ENCODE assay signal across 9 mouse cellular contexts in genomic region chr7:89843533-89843932, GRCm38 (mm10). TPM values are rescaled to one million over a fixed set of nuclear protein-coding genes. Genes with fewer than 3 reads are reported as not detected.
A peak's percentile ranks its signal among the peaks of the same experiment; 100 is the strongest.
DNase-seq lines count a peak whose midpoint lies in the region; ATAC-seq and TF ChIP-seq lines count a peak whose summit lies in the region.
"Had no signal": no experiment of that assay in that cellular context is flagged by ENCODE, and none has a peak within 500 bp of the region (broad histone marks: within the 10 kb centered on the region; RNA-seq: fewer than 3 reads in every experiment).

No protein-coding gene starts in this region.

- H3K9ac ChIP-seq in hindbrain, postnatal 0 days (replicated peaks; ENCODE audit: low read length), result no peak overlapping the region
- no peak overlapping the region for H3K9ac ChIP-seq in hindbrain, embryonic 12.5 days
- no peak overlapping the region for H3K9ac ChIP-seq in neural tube, embryonic 15.5 days (replicated peaks)
- H3K9ac ChIP-seq: limb, embryonic 15.5 days had no signal

- DNase-seq in hindbrain, postnatal 0 days (ENCODE audit: low spot score), result peak; percentile 30
- peak; percentile 55 for DNase-seq in urinary bladder, postnatal 14 days (ENCODE audit: low spot score)
- no peak for DNase-seq in urinary bladder, adult 2 months (ENCODE audit: low spot score)
- DNase-seq in brain, adult 2 months (ENCODE audit: low read depth, low spot score), result peak; percentile 30
- DNase-seq in lung, postnatal 25 days (ENCODE audit: low spot score), result peak; percentile 26
- no peak for DNase-seq in gastrocnemius, adult 8-10 months (ENCODE audit: low spot score in 2 of 2)

- no peaks in the 10 kb centered on the region for H3K9me3 ChIP-seq in hindbrain, postnatal 0 days (ENCODE audit: low read length)
- H3K9me3 ChIP-seq in hindbrain, embryonic 12.5 days (replicated peaks), result no peaks in the 10 kb centered on the region
- H3K9me3 ChIP-seq in neural tube, embryonic 15.5 days (replicated peaks), result no peaks in the 10 kb centered on the region
- H3K9me3 ChIP-seq: limb, embryonic 15.5 days had no signal

- H3K27ac ChIP-seq in hindbrain, postnatal 0 days, result no peak overlapping the region
- H3K27ac ChIP-seq in hindbrain, embryonic 12.5 days, result no peak overlapping the region
- H3K27ac ChIP-seq in neural tube, embryonic 15.5 days (replicated peaks), result no peak overlapping the region
- H3K27ac ChIP-seq: limb, embryonic 15.5 days had no signal

- H3K4me2 ChIP-seq in hindbrain, postnatal 0 days (ENCODE audit: low read depth, low read length), result no peak overlapping the region
- no peak overlapping the region for H3K4me2 ChIP-seq in hindbrain, embryonic 12.5 days (replicated peaks)
- no peak overlapping the region for H3K4me2 ChIP-seq in neural tube, embryonic 15.5 days
- H3K4me2 ChIP-seq: limb, embryonic 15.5 days had no signal

- peak; percentile 73 for TF ChIP-seq CTCF in hindbrain, postnatal 0 days (IDR thresholded peaks at IDR 0.05; ENCODE audit: low read depth)

- H3K36me3 ChIP-seq in hindbrain, postnatal 0 days (ENCODE audit: insufficient read depth, low read length), result no peaks in the 10 kb centered on the region
- H3K36me3 ChIP-seq in hindbrain, embryonic 12.5 days, result no peaks in the 10 kb centered on the region
- no peaks in the 10 kb centered on the region for H3K36me3 ChIP-seq in neural tube, embryonic 15.5 days
- H3K36me3 ChIP-seq: limb, embryonic 15.5 days had no signal

- 30% methylated on average over 6 of the region's 6 CpGs for WGBS in hindbrain, postnatal 0 days
- WGBS in hindbrain, embryonic 12.5 days, result 37% methylated on average over 6 of the region's 6 CpGs
- 34% methylated on average over 6 of the region's 6 CpGs for WGBS in neural tube, embryonic 15.5 days

- ATAC-seq in hindbrain, postnatal 0 days, result no peak
- no peak for ATAC-seq in hindbrain, embryonic 12.5 days (ENCODE audit: low FRiP score)
- ATAC-seq in neural tube, embryonic 15.5 days (ENCODE audit: low FRiP score), result no peak

- H3K27me3 ChIP-seq in hindbrain, postnatal 0 days (ENCODE audit: insufficient read depth, low read length), result no peaks in the 10 kb centered on the region
- H3K27me3 ChIP-seq in hindbrain, embryonic 12.5 days, result no peaks in the 10 kb centered on the region
- no peaks in the 10 kb centered on the region for H3K27me3 ChIP-seq in neural tube, embryonic 15.5 days (replicated peaks)
- H3K27me3 ChIP-seq: limb, embryonic 15.5 days had no signal

- H3K4me1 ChIP-seq in hindbrain, postnatal 0 days (ENCODE audit: insufficient read depth, low read length), result no peaks in the 10 kb centered on the region
- no peaks in the 10 kb centered on the region for H3K4me1 ChIP-seq in hindbrain, embryonic 12.5 days
- no peaks in the 10 kb centered on the region for H3K4me1 ChIP-seq in neural tube, embryonic 15.5 days

- no peak overlapping the region for H3K4me3 ChIP-seq in hindbrain, postnatal 0 days (ENCODE audit: low read length)
- H3K4me3 ChIP-seq in hindbrain, embryonic 12.5 days, result no peak overlapping the region
- no peak overlapping the region for H3K4me3 ChIP-seq in neural tube, embryonic 15.5 days (replicated peaks)
- H3K4me3 ChIP-seq: limb, embryonic 15.5 days had no signal

RNA-seq across cellular contexts. Expression of gene Ccdc81, which starts 59.9 kb away (rescaled TPM):
- 0.42 and 1.1 TPM in 2 replicates for total RNA-seq in hindbrain, postnatal 0 days (2014; rRNA removed)
- polyA plus RNA-seq in hindbrain, postnatal 0 days (2015; fragmentation: Nextera tagmentation; extraction: Ambion mirVana), result 0.71 and 0.76 TPM in 2 replicates
- 0.61 and 0.68 TPM in 2 replicates for polyA plus RNA-seq in hindbrain, embryonic 12.5 days (2016; fragmentation: Nextera tagmentation; extraction: Ambion mirVana)
- 0.04 and 0.12 TPM in 2 replicates for polyA plus RNA-seq in urinary bladder, adult 2 months (2012; rRNA removed)
- not detected for total RNA-seq in gastrocnemius, adult 8-10 months (2022)
- polyA plus RNA-seq in neural tube, embryonic 15.5 days (2015; fragmentation: Nextera tagmentation; extraction: Ambion mirVana), result 0.50 and 0.69 TPM in 2 replicates

Comparison
In these comparisons a context has a peak if more than half of its experiments do, and no peak if none do; other contexts are left out.
1. DNase-seq: peak in hindbrain, postnatal 0 days (single experiment), urinary bladder, postnatal 14 days (single experiment), brain, adult 2 months (single experiment) and lung, postnatal 25 days (single experiment); none in urinary bladder, adult 2 months (single experiment) and gastrocnemius, adult 8-10 months (0 of 2).